Mouse (Mus musculus) bone marrow macrophage, adult 2 months (primary cell): ENCODE measurements around the gene Nmi. TPM values are rescaled to one million over a fixed set of nuclear protein-coding genes. Genes with fewer than 3 reads are reported as not detected.
"Not testable (repeated sequence)": the region's sequence is repeated elsewhere in the genome, so short reads cannot be mapped to it uniquely, and the experiment has no call there.

Experiments used
- H3K27ac ChIP-seq: 2 replicates; pipeline ENCODE4 v1.5.1; 2012; ENCODE audit warnings: low read depth, low read length; ENCODE audit not compliant: insufficient read depth
- H3K4me1 ChIP-seq: 2 replicates; pipeline ENCODE4 v1.6.1; 2012; ENCODE audit warnings: low read length; ENCODE audit not compliant: control insufficient read depth, insufficient read depth
- H3K4me3 ChIP-seq: 2 replicates; pipeline ENCODE4 v1.5.1; 2012; ENCODE audit warnings: mild to moderate bottlenecking, low read length, moderate library complexity; ENCODE audit not compliant: insufficient read depth
- CTCF ChIP-seq: IDR thresholded peaks from 2 replicates; pipeline ENCODE4 v1.5.1; 2012; ENCODE audit warnings: low read depth, mild to moderate bottlenecking, low read length, moderate library complexity
- POLR2A ChIP-seq: IDR thresholded peaks from 2 replicates; pipeline ENCODE4 v1.6.1; 2012; ENCODE audit warnings: mild to moderate bottlenecking, low read depth, low read length, borderline replicate concordance
- polyA plus RNA-seq: library from polyadenylated mRNA; stranded (reverse); fragments of >200 nt; gene quantifications from 2 replicates; pipeline ENCODE4 v1.2.4, GENCODE M21; 2012; ENCODE audit not compliant: missing spikeins, insufficient read depth, insufficient read length

Gene Nmi
- polyA plus RNA-seq, result 33.7 and 41.2 TPM in 2 replicates

GRCm38 (mm10) chr2:51973410-51973968, at the start of gene Nmi:
Nmi (minus strand) TSS chr2:51973494.
- Histone ChIP-seq H3K27ac (peak within 1 kb of the TSS; percentile 59), H3K4me3 (peak within 1 kb of the TSS; percentile 83), H3K4me1 (peaks cover 5% of the 10 kb centered on the region)
- TF ChIP-seq POLR2A (no peak), CTCF (no peak)

DNA sequence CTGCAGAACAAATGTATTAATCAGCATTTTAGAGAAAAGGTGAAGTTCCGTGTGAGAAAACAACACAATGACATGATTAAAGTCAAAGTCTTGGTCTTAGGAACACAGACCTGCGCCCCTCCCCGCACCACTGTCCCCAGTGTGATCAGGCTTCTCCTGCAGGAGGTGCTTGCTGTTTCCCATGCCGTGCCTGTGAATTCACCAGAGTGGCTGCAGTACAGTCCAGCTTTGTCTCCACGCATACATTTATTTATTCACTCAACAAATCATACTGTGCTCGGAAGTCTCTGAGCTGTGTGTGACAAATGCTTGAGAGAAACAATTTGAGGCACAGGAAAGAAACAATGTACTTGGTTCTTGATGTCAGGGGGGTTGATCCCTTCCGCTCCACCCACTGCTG, 43.1 kb upstream of the Nmi start:
- Histone ChIP-seq H3K4me1 (no peaks in the 10 kb centered on the region), H3K27ac (no peak overlapping the region), H3K4me3 (no peak overlapping the region)
- TF ChIP-seq POLR2A, result no peak
- TF ChIP-seq CTCF, result no peak

GRCm38 (mm10) chr2:52013306-52013820, 40.1 kb upstream of the Nmi start:
- no peak for TF ChIP-seq CTCF
- TF ChIP-seq POLR2A, result no peak
- H3K27ac ChIP-seq, result no peak overlapping the region
- H3K4me3 ChIP-seq, result no peak overlapping the region
- no peaks in the 10 kb centered on the region for H3K4me1 ChIP-seq

DNA sequence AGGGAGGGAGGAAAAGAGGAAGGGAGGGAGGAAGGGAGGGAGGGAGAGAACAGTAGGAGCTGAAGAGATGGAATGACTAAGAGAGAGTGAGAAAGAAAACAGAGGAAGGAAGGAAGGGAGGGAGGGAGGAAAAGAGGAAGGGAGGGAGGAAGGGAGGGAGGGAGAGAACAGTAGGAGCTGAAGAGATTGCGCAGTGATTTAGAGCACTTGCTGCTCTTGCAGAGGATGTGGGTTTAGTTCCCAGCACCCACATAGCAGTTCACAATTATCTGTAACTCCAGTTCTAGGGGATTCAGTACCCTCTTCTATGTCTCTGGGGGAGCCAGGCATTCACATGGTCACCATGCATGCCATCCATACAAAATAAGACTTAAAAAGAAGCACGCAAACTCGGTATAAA, 38.5 kb upstream of the Nmi start:
- H3K4me3 ChIP-seq, H3K27ac ChIP-seq, H3K4me1 ChIP-seq: not testable (repeated sequence)

- H3K4me1 ChIP-seq, result no peaks in the 10 kb centered on the region
- no peak overlapping the region for H3K27ac ChIP-seq
- H3K4me3 ChIP-seq, result no peak overlapping the region
- no peak for TF ChIP-seq CTCF
- TF ChIP-seq POLR2A, result no peak
These were observed 33.1 kb upstream of the Nmi start for GRCm38 (mm10) chr2:52006380-52006779.

DNA sequence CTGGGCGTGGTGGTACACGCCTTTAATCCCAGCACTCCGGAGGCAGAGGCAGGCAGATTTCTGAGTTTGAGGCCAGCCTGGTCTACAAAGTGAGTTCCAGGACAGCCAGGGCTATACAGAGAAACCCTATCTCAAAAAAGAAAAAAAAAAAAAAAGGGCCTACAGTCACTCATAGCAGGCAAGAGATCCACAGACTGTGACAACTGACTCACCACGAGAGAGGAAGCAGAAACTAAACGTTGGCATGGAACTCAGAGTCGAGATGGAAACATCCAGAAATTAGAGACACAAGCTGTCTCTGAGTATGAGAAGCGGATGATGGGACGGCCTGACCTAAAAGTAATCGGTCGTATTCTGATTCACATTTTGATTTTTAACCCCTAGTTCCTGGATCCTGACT, 29.0 kb upstream of the Nmi start:
- H3K4me1 ChIP-seq, result not testable (repeated sequence)

GRCm38 (mm10) chr2:52001521-52001920, 28.2 kb upstream of the Nmi start:
- H3K27ac ChIP-seq, result no peak overlapping the region
- TF ChIP-seq POLR2A (no peak), CTCF (no peak)
- no peaks in the 10 kb centered on the region for H3K4me1 ChIP-seq
- H3K4me3 ChIP-seq, result no peak overlapping the region

More for the DNA sequence above, 29.0 kb upstream of the Nmi start:
- not testable (repeated sequence) for H3K4me3 ChIP-seq, H3K27ac ChIP-seq

DNA sequence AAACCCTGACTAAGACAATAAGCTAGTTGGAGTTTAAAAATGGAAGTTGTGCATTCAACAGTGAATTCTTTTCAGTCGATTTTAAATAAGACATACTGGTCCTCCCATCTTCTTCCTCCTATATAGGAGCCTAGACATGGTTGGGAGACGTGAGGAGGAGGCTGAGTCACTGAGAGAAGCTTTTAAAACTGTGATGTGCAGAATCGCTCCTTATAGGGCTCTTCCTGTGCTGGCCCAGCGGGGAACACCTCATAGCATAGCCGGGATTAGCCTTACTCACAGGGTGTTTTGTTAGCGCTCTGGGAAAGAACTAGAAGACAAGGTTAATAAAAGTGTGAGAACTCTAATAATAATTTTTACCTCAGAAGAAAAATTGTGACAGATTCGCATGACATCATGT, 26.7 kb upstream of the Nmi start:
- TF ChIP-seq CTCF, result no peak
- no peak for TF ChIP-seq POLR2A
- no peak overlapping the region for H3K4me3 ChIP-seq
- H3K27ac ChIP-seq, result no peak overlapping the region
- no peaks in the 10 kb centered on the region for H3K4me1 ChIP-seq

- no peak for TF ChIP-seq POLR2A
- H3K27ac ChIP-seq, result no peak overlapping the region
- no peak overlapping the region for H3K4me3 ChIP-seq
These were observed 18.2 kb upstream of the Nmi start for GRCm38 (mm10) chr2:51991447-51991846.

GRCm38 (mm10) chr2:51989559-51989958, 16.3 kb upstream of the Nmi start:
- no peak overlapping the region for H3K27ac ChIP-seq
- peaks cover 18% of the 10 kb centered on the region for H3K4me1 ChIP-seq
- no peak overlapping the region for H3K4me3 ChIP-seq
- TF ChIP-seq CTCF (no peak), POLR2A (no peak)

More at GRCm38 (mm10) chr2:51991447-51991846, 18.2 kb upstream of the Nmi start:
- peaks cover 12% of the 10 kb centered on the region for H3K4me1 ChIP-seq

DNA sequence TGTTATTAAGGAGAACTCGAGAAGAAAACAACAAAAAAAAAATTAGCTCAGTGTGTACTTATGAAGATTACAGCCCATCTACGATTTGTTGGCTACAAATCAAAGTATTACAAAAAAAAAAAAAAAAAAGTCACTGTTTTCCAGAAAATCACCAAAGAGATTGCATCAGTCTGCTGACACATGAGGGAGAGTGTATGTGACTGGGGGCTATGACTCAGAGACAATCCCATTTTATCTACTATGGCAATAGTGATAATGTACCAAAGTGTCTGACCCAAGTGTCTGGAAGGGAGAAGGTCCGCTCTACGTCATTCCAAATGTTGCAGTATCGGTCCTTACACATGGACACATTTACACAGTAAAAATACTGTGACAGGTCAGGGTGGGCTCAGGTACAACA, 13.4 kb upstream of the Nmi start:
- Histone ChIP-seq H3K27ac (no peak overlapping the region), H3K4me3 (no peak overlapping the region), H3K4me1 (peaks cover 20% of the 10 kb centered on the region)
- TF ChIP-seq POLR2A, result no peak
- TF ChIP-seq CTCF, result no peak
